Mouse (Mus musculus) cerebellum, adult 9-11 months (tissue): ENCODE measurements around the gene Gm12666.
"Not testable (repeated sequence)": the region's sequence is repeated elsewhere in the genome, so short reads cannot be mapped to it uniquely, and the experiment has no call there.

ENCODE experiments used
- DNase-seq: peaks from one replicate; pipeline ENCODE4 v3.0.0; 2022

The Gm12666 gene

DNA sequence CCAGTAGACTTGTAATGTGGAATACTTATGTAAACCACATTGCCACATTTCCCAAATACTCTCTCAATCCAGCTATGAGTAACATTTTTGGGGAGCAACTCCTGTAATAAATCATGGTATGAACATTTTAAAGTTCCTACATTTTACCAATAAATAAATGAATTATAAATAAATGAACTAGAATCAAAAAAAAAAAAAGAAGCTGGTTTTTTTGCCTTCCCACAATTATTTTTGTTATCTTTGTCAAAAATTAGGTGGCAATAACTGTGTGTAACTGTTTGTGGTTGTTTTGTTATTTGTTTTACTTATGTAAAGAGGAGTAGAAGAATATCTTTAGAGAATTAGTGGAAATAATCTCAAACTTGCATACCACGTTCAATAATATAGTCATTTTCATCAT lies at the start of gene Gm12666:
TSS of gene Gm12666 (minus strand) at position 101 of the 400 bp plus-strand sequence.
- not testable (repeated sequence) for DNase-seq

DNA sequence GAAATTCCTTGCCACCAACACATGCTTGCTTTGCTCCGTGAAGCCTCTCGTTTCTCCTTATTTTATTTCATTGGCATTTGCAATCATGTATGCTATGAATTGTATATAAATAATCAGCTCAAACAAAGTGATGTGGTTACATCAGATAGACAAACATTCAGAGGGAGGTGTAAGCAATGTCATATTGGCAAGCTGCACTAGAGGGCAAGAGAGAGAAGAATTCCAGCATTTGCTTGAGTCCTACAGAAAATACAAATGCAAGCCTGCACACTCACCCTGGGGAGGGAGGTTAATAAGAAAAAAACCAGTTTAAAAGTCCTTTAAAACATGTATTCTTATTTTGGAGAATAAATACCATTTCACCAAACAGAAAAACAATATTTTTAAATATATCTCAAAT lies 34.8 kb upstream of the Gm12666 start:
- DNase-seq: no peak

DNA sequence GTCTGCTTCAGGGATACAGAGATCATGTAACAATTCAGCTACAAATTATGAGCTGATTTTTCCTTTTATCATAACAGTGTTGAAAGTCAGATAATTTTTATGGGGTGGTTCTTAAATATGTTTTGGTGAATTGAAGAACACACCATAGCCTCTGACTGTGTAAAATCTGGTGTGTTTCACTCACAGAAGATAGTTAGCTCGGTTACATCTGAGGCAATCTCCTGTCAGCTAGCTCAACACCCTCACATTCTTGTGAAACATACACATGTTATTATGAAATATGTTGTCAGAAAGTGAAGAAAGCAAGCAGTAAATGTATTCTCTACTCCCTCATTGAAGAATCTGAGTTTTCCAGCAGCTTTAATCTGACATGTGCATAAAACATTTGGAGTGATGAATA lies 24.7 kb upstream of the Gm12666 start:
- no peak for DNase-seq

DNA sequence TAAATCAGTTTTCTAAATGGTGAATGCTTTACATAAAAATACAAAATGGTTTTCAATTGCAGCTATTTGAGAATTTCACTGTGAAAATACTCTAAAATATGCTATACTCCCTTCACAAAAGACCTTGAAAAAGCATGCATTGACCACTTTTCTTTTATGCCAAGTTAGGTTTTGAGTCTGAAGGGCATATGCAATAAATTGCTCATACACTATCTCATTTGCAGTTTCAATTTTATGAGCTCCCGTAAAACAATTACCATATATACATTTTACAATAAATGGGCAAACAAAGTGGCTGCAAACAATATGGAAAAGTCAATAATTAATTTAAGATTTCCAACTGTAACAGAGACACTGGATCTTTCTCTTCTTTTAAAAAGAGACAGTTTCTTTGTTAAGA lies 38.9 kb downstream of the Gm12666 start:
- no peak for DNase-seq

DNA sequence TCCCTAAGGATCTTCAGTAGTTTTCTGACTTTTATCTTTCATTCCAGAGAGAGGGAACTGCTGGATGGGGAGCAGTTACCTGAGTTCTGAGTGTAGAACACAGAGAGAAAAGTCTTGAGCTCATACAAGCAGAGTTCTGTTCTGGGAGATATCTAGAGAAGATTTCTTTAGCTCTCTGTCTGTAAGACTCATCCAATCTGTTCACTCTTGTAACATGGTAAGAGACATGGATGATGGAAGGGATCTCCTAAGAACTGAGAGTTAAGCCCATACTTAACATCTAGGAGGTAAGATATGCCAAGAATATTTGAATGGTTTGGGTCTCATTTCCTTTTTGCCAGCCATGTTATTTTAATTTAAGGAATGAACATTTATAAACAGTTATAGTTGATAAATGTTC lies 44.4 kb downstream of the Gm12666 start, which contains the start of gene Izumo3:
TSS of gene Izumo3 (minus strand) at position 101 of the 400 bp plus-strand sequence.
- DNase-seq: no peak
